Mouse (Mus musculus) thymus, adult 2 months (tissue): Measurements from ENCODE around the gene Aatf. TPM values are rescaled to one million over a fixed set of nuclear protein-coding genes. Genes with fewer than 3 reads are reported as not detected.

ENCODE experiments used
- DNase-seq: peaks from one replicate; pipeline ENCODE4 v3.0.0; 2021
- H3K27ac ChIP-seq: fragments of 200-500 bp; 2 replicates; pipeline ENCODE4 v1.5.1; 2012; ENCODE audit warnings: low read length, control low read depth; ENCODE audit not compliant: control insufficient read depth, insufficient read depth
- H3K27me3 ChIP-seq: fragments of 200-500 bp; 2 replicates; pipeline ENCODE4 v1.6.1; 2012; ENCODE audit warnings: mild to moderate bottlenecking, low read length, moderate library complexity, mixed read lengths; ENCODE audit not compliant: control insufficient read depth, insufficient read depth
- H3K36me3 ChIP-seq: fragments of 200-500 bp; 2 replicates; pipeline ENCODE4 v1.6.1; 2012; ENCODE audit warnings: mild to moderate bottlenecking, low read length, moderate library complexity; ENCODE audit not compliant: control insufficient read depth, insufficient read depth
- H3K4me1 ChIP-seq: fragments of 200-500 bp; replicated peaks from 2 replicates; pipeline ENCODE4 v1.6.1; 2012; ENCODE audit warnings: low read length; ENCODE audit not compliant: control insufficient read depth, insufficient read depth
- H3K4me3 ChIP-seq: fragments of 200-500 bp; 2 replicates; pipeline ENCODE4 v1.5.1; 2012; ENCODE audit warnings: mild to moderate bottlenecking, low read length, control low read depth, moderate library complexity; ENCODE audit not compliant: control insufficient read depth, insufficient read depth
- CTCF ChIP-seq: fragments of 200-500 bp; IDR thresholded peaks from 2 replicates; pipeline ENCODE4 v1.5.1; 2012; ENCODE audit warnings: mild to moderate bottlenecking, control low read depth, low read length, moderate library complexity, borderline replicate concordance; ENCODE audit not compliant: control insufficient read depth, poor library complexity, insufficient read depth; ENCODE audit errors: extremely low read depth
- POLR2A ChIP-seq: fragments of 200-500 bp; IDR thresholded peaks from 2 replicates; pipeline ENCODE4 v1.6.1; 2012; ENCODE audit warnings: mild to moderate bottlenecking, low read length, control low read depth, moderate library complexity; ENCODE audit not compliant: control insufficient read depth, poor library complexity, insufficient read depth; ENCODE audit errors: extremely low read depth
- WGBS: fragments of 180-500 bp; shearing (Covaris S2); methylation state at CpG from one replicate; pipeline ENCODE4 v1.1.7; 2018; 5-methylcytosine and 5-hydroxymethylcytosine counted together
- polyA plus RNA-seq: library from polyadenylated mRNA; depleted of rRNA; stranded (reverse); fragments of >200 nt; gene quantifications from 2 replicates; pipeline ENCODE4 v1.2.3, GENCODE M21; 2012

Gene Aatf
- polyA plus RNA-seq, 1 experiment = 5.6 TPM

GRCm38 (mm10) chr11:84495774-84496173 is 17.5 kb downstream of the Aatf start:
- Histone ChIP-seq H3K36me3 (peaks cover 7% of the 10 kb centered on the region), H3K27me3 (no peaks in the 10 kb centered on the region), H3K4me1 (no peaks in the 10 kb centered on the region), H3K27ac (no peak overlapping the region), H3K4me3 (no peak overlapping the region)
- TF ChIP-seq POLR2A (no peak), CTCF (no peak)
- no peak for DNase-seq
- 96% methylated on average over 4 of the region's 4 CpGs for WGBS

GRCm38 (mm10) chr11:84481661-84482060 is 31.7 kb downstream of the Aatf start:
- H3K27me3 ChIP-seq = no peaks in the 10 kb centered on the region
- no peaks in the 10 kb centered on the region for H3K4me1 ChIP-seq
- H3K36me3 ChIP-seq = no peaks in the 10 kb centered on the region
- TF ChIP-seq POLR2A (no peak), CTCF (no peak)
- H3K27ac ChIP-seq = no peak overlapping the region
- 97% methylated on average over 7 of the region's 7 CpGs for WGBS
- DNase-seq = no peak
- H3K4me3 ChIP-seq = no peak overlapping the region

GRCm38 (mm10) chr11:84480451-84480850 is 32.9 kb downstream of the Aatf start:
- no peak for TF ChIP-seq POLR2A
- no peak for TF ChIP-seq CTCF

GRCm38 (mm10) chr11:84476641-84477040 is 36.7 kb downstream of the Aatf start:
- WGBS = 71% methylated on average over 2 of the region's 2 CpGs
- TF ChIP-seq POLR2A (no peak), CTCF (no peak)
- no peak overlapping the region for H3K4me3 ChIP-seq
- no peak for DNase-seq
- no peaks in the 10 kb centered on the region for H3K27me3 ChIP-seq
- no peaks in the 10 kb centered on the region for H3K36me3 ChIP-seq
- H3K4me1 ChIP-seq = no peaks in the 10 kb centered on the region
- no peak overlapping the region for H3K27ac ChIP-seq

More at GRCm38 (mm10) chr11:84480451-84480850, 32.9 kb downstream of the Aatf start:
- 96% methylated on average over 3 of the region's 3 CpGs for WGBS
- DNase-seq = no peak
- no peaks in the 10 kb centered on the region for H3K27me3 ChIP-seq
- H3K4me3 ChIP-seq = no peak overlapping the region
- H3K27ac ChIP-seq = no peak overlapping the region
- H3K4me1 ChIP-seq = no peaks in the 10 kb centered on the region
- no peaks in the 10 kb centered on the region for H3K36me3 ChIP-seq

- Histone ChIP-seq H3K27me3 (no peaks in the 10 kb centered on the region), H3K36me3 (no peaks in the 10 kb centered on the region), H3K27ac (no peak overlapping the region), H3K4me3 (no peak overlapping the region), H3K4me1 (no peaks in the 10 kb centered on the region)
- TF ChIP-seq CTCF = no peak
- no peak for TF ChIP-seq POLR2A
- no peak for DNase-seq
- 92% methylated on average over 4 of the region's 4 CpGs for WGBS
Measured at GRCm38 (mm10) chr11:84475991-84476390, 37.3 kb downstream of the Aatf start.

GRCm38 (mm10) chr11:84473093-84473667 is 40.1 kb downstream of the Aatf start:
- H3K36me3 ChIP-seq = peaks cover 5% of the 10 kb centered on the region; the same call in 1 of the 2 replicates
- H3K4me3 ChIP-seq = no peak overlapping the region
- 92% methylated on average over 4 of the region's 4 CpGs for WGBS
- no peak overlapping the region for H3K27ac ChIP-seq
- no peaks in the 10 kb centered on the region for H3K27me3 ChIP-seq
- no peaks in the 10 kb centered on the region for H3K4me1 ChIP-seq
- TF ChIP-seq CTCF (no peak), POLR2A (no peak)
- DNase-seq = no peak

- DNase-seq = no peak
- peaks cover 7% of the 10 kb centered on the region for H3K36me3 ChIP-seq
- H3K27me3 ChIP-seq = no peaks in the 10 kb centered on the region
- 98% methylated on average over 5 of the region's 5 CpGs for WGBS
- H3K4me1 ChIP-seq = no peaks in the 10 kb centered on the region
- H3K4me3 ChIP-seq = no peak overlapping the region
- no peak for TF ChIP-seq CTCF
- TF ChIP-seq POLR2A = no peak
- no peak overlapping the region for H3K27ac ChIP-seq
Measured at GRCm38 (mm10) chr11:84464571-84464970, 48.8 kb downstream of the Aatf start.
